Mouse (Mus musculus) A20 (cell line): ENCODE results near the gene Suclg2.
A peak's percentile ranks its signal among the peaks of the same experiment; 100 is the strongest.
"Not testable (repeated sequence)": the region's sequence is repeated elsewhere in the genome, so short reads cannot be mapped to it uniquely, and the experiment has no call there.

Experiments
- DNase-seq: peaks from one replicate; pipeline ENCODE4 v3.0.0-alpha.2; 2011; ENCODE audit warnings: low read depth, low spot score

Gene Suclg2

DNA sequence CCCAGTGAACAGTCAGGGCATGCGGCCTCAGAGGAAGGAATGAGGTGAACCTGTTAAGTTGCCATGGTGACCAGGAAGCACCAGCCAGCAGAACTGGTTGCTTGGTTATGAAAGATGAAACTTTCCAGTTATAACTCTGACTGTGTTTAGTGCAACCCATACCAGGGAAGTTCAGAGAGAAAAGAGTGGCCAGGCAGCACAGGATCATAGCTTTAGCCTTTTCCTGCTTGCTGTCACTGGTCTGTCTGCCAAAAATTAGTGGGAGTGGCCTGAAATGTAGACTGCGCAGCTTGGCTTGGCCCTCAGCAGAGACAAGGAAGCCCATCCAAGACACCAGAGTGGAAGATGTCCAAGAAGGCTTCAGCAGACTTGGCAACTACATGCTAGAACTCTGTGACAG lies 96.8 kb downstream of the Suclg2 start:
- no peak for DNase-seq

DNA sequence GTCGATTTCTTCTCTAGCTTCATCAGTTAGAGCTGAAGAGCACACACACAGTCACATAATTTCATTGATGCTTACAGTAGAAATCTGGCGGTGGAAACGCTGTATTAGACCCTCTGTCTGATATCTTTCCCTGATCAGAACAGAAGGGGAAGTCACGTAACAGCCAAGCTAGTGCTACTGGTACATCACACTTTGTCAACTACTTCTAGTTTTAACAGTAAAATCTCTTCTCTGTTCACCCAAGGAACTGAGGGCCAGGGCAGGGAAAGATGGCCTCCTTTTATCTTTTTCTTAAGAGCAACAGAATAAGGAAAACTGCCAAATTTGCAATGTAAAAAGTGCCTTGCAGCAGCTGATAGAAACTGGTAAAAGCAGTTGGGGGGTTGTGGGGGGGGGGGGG lies 97.8 kb downstream of the Suclg2 start:
- no peak for DNase-seq

DNA sequence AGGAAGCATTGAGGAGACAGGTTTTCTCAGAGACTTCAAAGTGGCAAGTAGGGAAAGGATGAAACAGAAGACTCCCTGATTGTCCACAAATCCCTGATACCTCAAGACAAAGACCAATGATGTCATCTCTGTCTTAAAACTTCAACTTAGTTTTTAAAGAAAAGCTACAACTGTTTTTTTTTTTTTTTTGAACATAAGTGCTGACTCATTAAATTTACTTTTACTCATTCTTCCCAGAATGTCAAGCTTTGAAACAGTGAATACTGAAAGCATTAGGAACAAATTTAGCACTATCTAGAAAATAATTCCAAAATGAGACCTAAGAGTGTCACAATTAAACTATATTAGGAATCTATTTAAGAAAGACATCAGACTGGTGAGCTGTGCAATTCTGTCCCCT lies 98.8 kb downstream of the Suclg2 start:
- DNase-seq = no peak

DNA sequence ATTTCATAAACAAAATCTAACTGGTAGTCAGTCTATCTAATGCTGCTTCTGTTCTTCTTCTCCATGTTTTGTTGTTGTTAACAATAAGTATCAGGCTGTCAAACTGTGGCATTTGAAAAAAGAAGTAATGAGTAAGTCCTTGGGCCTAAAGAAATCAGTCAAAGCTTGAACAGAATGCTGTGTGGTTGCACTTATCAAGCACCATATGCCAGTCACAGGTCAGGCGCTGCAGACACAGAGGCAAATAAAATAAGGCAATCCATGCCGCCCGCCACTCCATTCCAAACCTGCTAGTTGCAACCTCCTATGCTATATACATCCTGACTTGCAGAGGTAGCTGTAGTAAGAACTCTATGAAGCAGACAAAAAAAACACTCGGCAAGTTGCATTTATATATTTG lies 100.2 kb downstream of the Suclg2 start:
- no peak for DNase-seq

DNA sequence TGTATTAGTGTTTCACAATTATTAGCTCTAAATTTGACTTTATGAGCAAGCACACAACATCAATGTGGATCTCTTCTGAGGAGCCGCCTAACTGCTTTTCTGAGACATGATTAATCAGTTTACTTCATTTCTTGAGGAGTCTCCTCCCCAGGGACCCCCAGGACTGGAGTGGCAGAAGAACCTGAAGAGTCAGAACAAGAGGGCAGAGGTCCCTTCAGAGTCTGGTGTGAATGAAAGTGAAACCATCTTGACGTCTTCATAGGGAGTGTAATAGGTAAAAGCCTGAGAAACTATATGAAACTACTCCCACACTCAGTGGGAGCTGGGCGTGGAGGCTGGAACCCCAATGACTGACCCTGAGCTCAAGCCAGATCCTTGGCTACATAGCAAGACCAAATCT lies 105.4 kb downstream of the Suclg2 start:
- peak; percentile 55 for DNase-seq

GRCm38 (mm10) chr6:95612412-95613022 lies 106.1 kb downstream of the Suclg2 start:
- DNase-seq = peak; percentile 62

- DNase-seq = no peak
Measured at GRCm38 (mm10) chr6:95611059-95611458, 107.5 kb downstream of the Suclg2 start.

DNA sequence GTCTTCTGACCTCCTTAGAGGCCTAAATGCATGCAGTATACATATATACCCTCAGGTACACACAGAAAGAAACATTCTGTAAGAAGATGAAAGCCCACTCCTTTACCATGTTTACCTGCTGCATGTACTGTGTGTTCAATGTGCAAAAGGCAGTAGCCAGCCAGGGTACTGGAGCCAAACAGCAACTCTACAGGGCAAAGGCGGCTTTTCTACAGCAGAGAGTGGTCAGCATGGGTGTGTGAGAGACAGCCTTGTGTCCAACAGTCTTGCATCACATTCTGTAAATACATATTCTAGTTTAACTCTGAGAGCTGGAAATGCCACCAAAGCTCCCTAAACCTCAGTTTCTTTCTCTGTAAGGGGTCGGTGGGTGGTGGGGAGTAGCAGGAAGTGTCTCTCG lies 110.5 kb downstream of the Suclg2 start:
- DNase-seq = no peak

DNA sequence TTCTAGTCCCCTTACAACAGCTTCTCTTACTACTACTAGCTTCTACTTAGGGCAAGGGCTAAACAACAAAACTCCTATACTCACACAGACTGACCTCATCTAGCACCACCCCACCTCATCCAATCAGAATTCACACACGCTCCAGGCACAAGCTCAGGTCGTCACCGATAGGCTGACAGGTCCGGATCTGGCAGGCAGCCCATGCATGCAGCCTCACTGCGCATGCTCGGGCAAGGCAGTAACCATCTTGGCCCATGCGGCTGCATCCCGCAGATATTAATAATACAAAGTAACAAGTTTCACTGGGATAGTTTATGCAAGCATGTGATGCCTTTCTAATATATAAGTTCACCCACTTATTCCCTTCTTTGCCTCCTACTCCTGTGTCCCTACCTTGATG lies 117.9 kb downstream of the Suclg2 start:
- DNase-seq = not testable (repeated sequence)

DNA sequence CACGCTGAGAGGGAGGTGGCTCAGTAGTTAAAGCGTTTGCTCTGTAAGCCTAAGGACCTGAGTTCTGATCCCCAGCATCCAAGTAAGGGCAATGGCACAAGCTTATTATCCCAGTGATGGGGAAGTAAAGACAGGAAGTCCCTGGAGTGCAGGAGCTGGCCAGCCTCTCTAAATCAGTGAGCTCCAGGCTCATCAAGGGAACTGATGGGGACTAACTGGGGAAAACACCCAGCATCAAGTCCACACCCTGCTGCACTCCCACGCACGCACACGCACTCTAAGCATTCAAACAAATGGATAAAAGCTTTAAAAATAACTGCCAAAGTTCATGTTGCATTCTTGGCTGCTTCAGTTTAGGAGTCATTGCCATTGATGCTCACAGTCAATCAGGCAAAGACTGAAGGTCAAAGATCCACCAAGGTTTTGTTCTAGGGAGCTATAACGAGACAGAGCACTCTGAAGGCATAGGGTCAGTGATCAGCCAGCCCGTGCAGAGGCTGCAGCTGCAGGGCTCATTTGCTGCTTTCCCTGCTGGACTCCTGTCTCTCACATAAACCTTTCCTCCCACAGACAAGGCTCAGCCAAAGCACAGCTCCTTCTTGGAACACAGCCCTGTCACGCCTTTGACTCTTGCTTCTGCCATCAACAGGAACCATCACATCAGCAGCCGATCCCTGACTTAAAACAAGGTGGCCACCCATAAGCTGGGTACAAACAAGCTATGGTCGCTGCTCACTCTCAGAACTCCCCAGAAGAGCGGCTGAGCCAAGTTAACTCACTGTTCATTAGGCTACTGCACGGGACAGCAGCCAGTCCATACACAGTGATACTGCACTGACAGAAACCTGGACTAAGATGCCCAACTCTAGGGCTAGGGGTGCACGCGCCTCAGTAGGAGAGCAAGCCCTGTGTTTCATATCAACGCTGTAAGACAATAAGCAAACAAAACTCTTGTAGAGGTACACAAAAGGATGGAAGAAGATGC lies 121.5 kb downstream of the Suclg2 start:
- DNase-seq = no peak

GRCm38 (mm10) chr6:95595852-95596251 lies 122.7 kb downstream of the Suclg2 start:
- no peak for DNase-seq

GRCm38 (mm10) chr6:95594239-95594638 lies 124.4 kb downstream of the Suclg2 start:
- DNase-seq = no peak

- DNase-seq = no peak
Measured at GRCm38 (mm10) chr6:95592396-95592795, 126.2 kb downstream of the Suclg2 start.

DNA sequence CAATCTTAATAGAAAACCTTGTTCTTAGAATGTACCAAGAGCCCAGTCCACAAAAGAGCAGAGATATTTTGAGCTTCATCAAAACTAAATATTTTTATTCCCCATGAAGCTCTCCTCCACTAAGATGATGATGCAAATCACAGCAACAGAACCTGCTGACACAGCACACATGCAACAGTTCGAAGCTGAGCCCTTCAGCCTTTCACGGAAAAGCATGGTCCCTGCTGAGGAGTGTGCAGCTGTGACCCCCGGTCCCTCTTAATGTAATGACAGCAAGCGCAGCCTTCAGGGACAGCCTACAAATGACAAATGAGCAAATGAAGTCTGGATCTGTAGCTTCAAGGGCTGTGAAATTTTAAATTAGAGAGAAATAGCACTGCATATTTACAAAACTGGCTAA lies 128.1 kb downstream of the Suclg2 start:
- no peak for DNase-seq

- no peak for DNase-seq
Measured at GRCm38 (mm10) chr6:95587108-95587796, 131.3 kb downstream of the Suclg2 start.

GRCm38 (mm10) chr6:95581893-95582292 lies 136.7 kb downstream of the Suclg2 start:
- DNase-seq = no peak

- no peak for DNase-seq
Measured at GRCm38 (mm10) chr6:95579792-95580191, 138.8 kb downstream of the Suclg2 start.

DNA sequence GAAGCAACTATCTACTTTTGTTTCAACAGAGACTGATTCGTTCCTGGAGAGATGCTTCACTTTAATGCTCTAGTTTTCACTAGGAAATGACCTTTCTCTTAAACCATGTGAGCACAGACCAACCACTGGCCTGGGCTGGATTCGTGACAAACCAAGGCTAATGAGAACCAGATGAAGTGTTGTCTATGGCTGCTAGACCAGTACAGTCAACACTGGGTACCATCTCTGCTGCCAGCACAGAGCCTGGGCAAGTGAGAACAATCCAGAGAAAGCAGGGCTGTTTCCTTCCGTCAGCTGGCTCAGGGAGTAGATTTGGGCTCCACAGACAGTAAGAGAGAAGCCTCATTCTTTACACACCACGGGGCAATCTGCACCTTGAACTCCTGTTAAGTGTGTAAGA lies 143.1 kb downstream of the Suclg2 start:
- no peak for DNase-seq

- DNase-seq = no peak
Measured at GRCm38 (mm10) chr6:95574867-95575266, 143.7 kb downstream of the Suclg2 start.

- peak; percentile 34 for DNase-seq
Measured at GRCm38 (mm10) chr6:95574389-95574788, 144.2 kb downstream of the Suclg2 start.

GRCm38 (mm10) chr6:95573035-95573759 lies 145.4 kb downstream of the Suclg2 start:
- peak; percentile 60 for DNase-seq

- no peak for DNase-seq
Measured at GRCm38 (mm10) chr6:95571620-95572019, 147.0 kb downstream of the Suclg2 start.
